Mouse (Mus musculus) small intestine, adult 2 months (tissue): ENCODE measurements around the gene St8sia1. TPM values are rescaled to one million over a fixed set of nuclear protein-coding genes. Genes with fewer than 3 reads are reported as not detected.

Experiments used
- H3K27ac ChIP-seq: fragments of 200-500 bp; 2 replicates; pipeline ENCODE4 v1.5.1; 2012; ENCODE audit warnings: low read depth, low read length, control low read depth, inconsistent platforms; ENCODE audit not compliant: insufficient read depth
- H3K27me3 ChIP-seq: fragments of 200-500 bp; 2 replicates; pipeline ENCODE4 v1.6.1; 2012; ENCODE audit warnings: mild to moderate bottlenecking, moderate library complexity, low read length, inconsistent platforms; ENCODE audit not compliant: control insufficient read depth, insufficient read depth
- H3K36me3 ChIP-seq: fragments of 200-500 bp; 2 replicates; pipeline ENCODE4 v1.6.1; 2012; ENCODE audit warnings: mild to moderate bottlenecking, low read length, control low read depth, inconsistent platforms; ENCODE audit not compliant: control insufficient read depth, insufficient read depth
- H3K4me1 ChIP-seq: fragments of 200-500 bp; 2 replicates; pipeline ENCODE4 v1.6.1; 2012; ENCODE audit warnings: low read length, inconsistent platforms, mixed read lengths; ENCODE audit not compliant: control insufficient read depth, insufficient read depth, insufficient read length
- H3K4me3 ChIP-seq: fragments of 200-500 bp; 2 replicates; pipeline ENCODE4 v1.5.1; 2012; ENCODE audit warnings: low read depth, mild to moderate bottlenecking, control low read depth, inconsistent platforms, low read length, moderate library complexity
- CTCF ChIP-seq: fragments of 200-500 bp; IDR thresholded peaks from 2 replicates; pipeline ENCODE4 v1.5.1; 2012; ENCODE audit warnings: low read depth, mild to moderate bottlenecking, control low read depth, inconsistent platforms, low read length, moderate library complexity, mixed read lengths; ENCODE audit not compliant: insufficient replicate concordance, insufficient read length; ENCODE audit errors: extremely low read depth
- POLR2A ChIP-seq: fragments of 200-500 bp; IDR thresholded peaks from 2 replicates; pipeline ENCODE4 v1.6.1; 2012; ENCODE audit warnings: low read depth, mild to moderate bottlenecking, control low read depth, inconsistent platforms, low read length, moderate library complexity
- WGBS: fragments of 180-500 bp; shearing (Covaris S2); methylation state at CpG from one replicate; pipeline ENCODE4 v1.1.7; 2018; 5-methylcytosine and 5-hydroxymethylcytosine counted together
- polyA plus RNA-seq: library from polyadenylated mRNA; depleted of rRNA; stranded (reverse); fragments of >200 nt; gene quantifications from 2 replicates; pipeline ENCODE4 v1.2.3, GENCODE M21; 2012

The St8sia1 gene
- polyA plus RNA-seq, 1 experiment, result 0.19 TPM

- H3K27ac ChIP-seq, result peak overlapping the region; percentile 44; the same call in 1 of the 2 replicates
- 26% methylated on average over 11 of the region's 11 CpGs for WGBS
- TF ChIP-seq POLR2A (no peak), CTCF (no peak)
- no peaks in the 10 kb centered on the region for H3K27me3 ChIP-seq
- H3K36me3 ChIP-seq, result no peaks in the 10 kb centered on the region
- peak overlapping the region; percentile 30; the same call in 1 of the 2 replicates for H3K4me3 ChIP-seq
- H3K4me1 ChIP-seq, result peaks cover 19% of the 10 kb centered on the region
Measured at GRCm38 (mm10) chr6:142802617-142803525, 161.4 kb downstream of the St8sia1 start.

DNA sequence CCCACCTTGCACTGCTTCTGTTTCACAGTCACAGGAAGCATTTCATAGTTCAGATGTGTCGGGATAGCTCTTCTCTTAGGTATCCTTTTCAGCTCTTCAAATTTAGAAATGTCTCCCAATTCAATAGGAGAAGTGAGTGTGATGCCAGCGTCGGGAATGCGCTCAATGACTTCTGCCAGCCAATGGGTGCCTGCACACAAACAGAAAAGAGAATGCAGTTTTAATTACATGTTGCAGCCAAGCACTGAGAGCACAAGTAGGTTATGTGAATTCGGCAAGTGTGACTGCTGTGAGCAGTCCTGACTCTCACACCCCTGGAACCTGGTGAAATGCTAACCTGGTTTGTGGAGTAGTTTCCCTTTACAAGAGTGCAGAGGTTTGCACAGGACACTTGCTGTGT, 162.6 kb downstream of the St8sia1 start:
- H3K27me3 ChIP-seq, result no peaks in the 10 kb centered on the region
- peak overlapping the region; percentile 31; the same call in 1 of the 2 replicates for H3K27ac ChIP-seq
- TF ChIP-seq POLR2A (no peak), CTCF (no peak)
- WGBS, result 88% methylated on average over 5 of the region's 5 CpGs
- peaks cover 19% of the 10 kb centered on the region for H3K4me1 ChIP-seq
- H3K4me3 ChIP-seq, result no peak overlapping the region
- H3K36me3 ChIP-seq, result no peaks in the 10 kb centered on the region

DNA sequence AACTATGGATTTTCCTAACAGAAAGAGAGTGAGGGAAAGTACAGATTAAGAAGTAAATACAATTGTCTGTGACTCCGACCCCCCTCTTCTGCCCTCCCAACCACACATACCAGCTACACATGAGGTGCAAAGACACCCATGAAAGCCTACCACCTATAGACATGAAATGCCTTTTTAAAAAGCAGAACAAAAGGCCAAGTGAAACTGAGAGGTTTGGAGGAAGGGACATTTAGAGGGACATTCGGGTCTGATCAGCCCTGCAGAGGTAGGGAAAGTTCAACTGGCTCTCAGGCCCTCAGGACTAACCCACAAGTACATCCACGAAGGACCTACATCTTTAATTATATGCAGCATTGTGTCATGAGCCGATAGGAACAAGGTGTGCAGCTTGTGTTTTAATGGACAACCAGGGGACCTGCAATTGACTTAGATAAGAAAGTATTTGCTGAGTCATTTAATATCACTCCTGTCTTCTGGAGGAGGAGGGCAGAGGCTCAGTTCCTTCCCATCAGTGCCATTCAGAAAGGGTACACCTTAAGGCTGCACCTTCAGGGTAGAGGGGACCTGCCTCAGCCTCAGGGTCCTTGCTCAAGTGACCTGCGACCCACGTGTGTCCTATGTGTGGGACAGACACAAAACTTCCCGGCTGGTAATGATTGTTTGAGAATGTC, 164.4 kb downstream of the St8sia1 start:
- H3K4me1 ChIP-seq, result peaks cover 21% of the 10 kb centered on the region
- 34% methylated on average over 7 of the region's 7 CpGs for WGBS
- H3K27me3 ChIP-seq, result no peaks in the 10 kb centered on the region
- TF ChIP-seq POLR2A (no peak), CTCF (no peak)
- H3K36me3 ChIP-seq, result no peaks in the 10 kb centered on the region
- H3K4me3 ChIP-seq, result peak overlapping the region; percentile 13; the same call in 1 of the 2 replicates
- H3K27ac ChIP-seq, result peak overlapping the region; percentile 89

- Histone ChIP-seq H3K27me3 (no peaks in the 10 kb centered on the region), H3K4me1 (peaks cover 26% of the 10 kb centered on the region), H3K27ac (peak overlapping the region; percentile 89), H3K4me3 (peak overlapping the region; percentile 17; the same call in 1 of the 2 replicates), H3K36me3 (no peaks in the 10 kb centered on the region; the same call in 1 of the 2 replicates)
- 27% methylated on average over 9 of the region's 9 CpGs for WGBS
- no peak for TF ChIP-seq CTCF
- TF ChIP-seq POLR2A, result no peak
Measured at GRCm38 (mm10) chr6:142798837-142799236, 165.4 kb downstream of the St8sia1 start.

GRCm38 (mm10) chr6:142797996-142798395, 166.3 kb downstream of the St8sia1 start:
- no peaks in the 10 kb centered on the region for H3K27me3 ChIP-seq
- H3K4me3 ChIP-seq, result no peak overlapping the region
- WGBS, result 51% methylated on average over 1 of the region's 1 CpGs
- no peak for TF ChIP-seq POLR2A
- no peak for TF ChIP-seq CTCF
- peaks cover 32% of the 10 kb centered on the region for H3K4me1 ChIP-seq
- H3K27ac ChIP-seq, result no peak overlapping the region
- H3K36me3 ChIP-seq, result no peaks in the 10 kb centered on the region; the same call in 1 of the 2 replicates

GRCm38 (mm10) chr6:142795655-142796441, 168.4 kb downstream of the St8sia1 start:
- Histone ChIP-seq H3K4me3 (no peak overlapping the region), H3K4me1 (peaks cover 33% of the 10 kb centered on the region), H3K27me3 (no peaks in the 10 kb centered on the region), H3K27ac (no peak overlapping the region), H3K36me3 (no peaks in the 10 kb centered on the region; the same call in 1 of the 2 replicates)
- no peak for TF ChIP-seq CTCF
- no peak for TF ChIP-seq POLR2A
- 35% methylated on average over 15 of the region's 15 CpGs for WGBS
